Comparison of ENCODE assay signal across 14 mouse cellular contexts in the genomic region with DNA sequence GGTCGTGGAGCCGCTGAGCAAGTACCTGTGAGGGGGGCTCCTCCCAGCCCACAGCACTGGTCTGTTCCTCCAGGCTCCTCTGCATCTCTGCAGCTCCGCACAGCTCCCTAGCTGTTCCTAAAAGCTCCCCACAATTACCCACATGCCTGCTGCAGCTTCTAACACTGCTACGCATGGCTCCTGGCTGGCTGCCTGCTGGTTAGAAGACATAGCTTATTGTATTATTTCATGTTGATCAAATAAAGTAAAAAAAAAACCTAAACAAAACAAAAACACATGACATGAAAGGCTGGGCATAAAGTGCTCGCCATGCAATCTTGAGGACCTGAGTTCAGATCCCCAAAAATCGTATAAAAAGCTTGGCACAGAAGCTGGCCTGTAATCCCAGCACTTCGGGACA. TPM values are rescaled to one million over a fixed set of nuclear protein-coding genes. Genes with fewer than 3 reads are reported as not detected.
"Had no signal": no experiment of that assay in that cellular context is flagged by ENCODE, and none has a peak within 500 bp of the region (broad histone marks: within the 10 kb centered on the region; RNA-seq: fewer than 3 reads in every experiment).

No protein-coding gene starts in this region.

RNA-seq across cellular contexts. Expression of a gene that starts 4.6 kb away (rescaled TPM):
- total RNA-seq: layer of hippocampus, postnatal 25 days; left cerebral cortex, postnatal 25 days; megakaryocyte-erythroid progenitor cell, adult 5-6 weeks had no signal
- polyA plus RNA-seq: kidney, embryonic 15.5 days; limb, embryonic 12.5 days; lung, embryonic 16.5 days; midbrain, embryonic 12.5 days; midbrain, embryonic 16.5 days; neural tube, embryonic 14.5 days; stomach, embryonic 14.5 days had no signal

RNA-seq across cellular contexts. Expression of a gene that starts 18.1 kb away (rescaled TPM):
- total RNA-seq: layer of hippocampus, postnatal 25 days; left cerebral cortex, adult 8-10 months; left cerebral cortex, postnatal 25 days; megakaryocyte-erythroid progenitor cell, adult 5-6 weeks had no signal
- polyA plus RNA-seq: kidney, adult 2 months; kidney, embryonic 15.5 days; large intestine, adult 2 months; limb, embryonic 12.5 days; liver, embryonic 14.5 days; lung, embryonic 16.5 days; midbrain, embryonic 12.5 days; midbrain, embryonic 16.5 days; neural tube, embryonic 14.5 days; stomach, embryonic 14.5 days had no signal

RNA-seq across cellular contexts. Expression of a gene that starts 37.4 kb away (rescaled TPM):
- total RNA-seq: layer of hippocampus, postnatal 25 days; left cerebral cortex, adult 8-10 months; left cerebral cortex, postnatal 25 days; megakaryocyte-erythroid progenitor cell, adult 5-6 weeks had no signal
- polyA plus RNA-seq: kidney, adult 2 months; kidney, embryonic 15.5 days; limb, embryonic 12.5 days; lung, embryonic 16.5 days; midbrain, embryonic 12.5 days; midbrain, embryonic 16.5 days; neural tube, embryonic 14.5 days; stomach, embryonic 14.5 days had no signal
